Mouse (Mus musculus) lung, adult 18-20 months (tissue): ENCODE measurements around the gene Arpc1b.
"Not testable (repeated sequence)": the region's sequence is repeated elsewhere in the genome, so short reads cannot be mapped to it uniquely, and the experiment has no call there.

Source experiments
- DNase-seq, 2 experiments: peaks; one replicate each; pipeline ENCODE4 v3.0.0; 2022; ENCODE audit warnings: mixed read lengths in 2 of 2

Arpc1b gene

DNA sequence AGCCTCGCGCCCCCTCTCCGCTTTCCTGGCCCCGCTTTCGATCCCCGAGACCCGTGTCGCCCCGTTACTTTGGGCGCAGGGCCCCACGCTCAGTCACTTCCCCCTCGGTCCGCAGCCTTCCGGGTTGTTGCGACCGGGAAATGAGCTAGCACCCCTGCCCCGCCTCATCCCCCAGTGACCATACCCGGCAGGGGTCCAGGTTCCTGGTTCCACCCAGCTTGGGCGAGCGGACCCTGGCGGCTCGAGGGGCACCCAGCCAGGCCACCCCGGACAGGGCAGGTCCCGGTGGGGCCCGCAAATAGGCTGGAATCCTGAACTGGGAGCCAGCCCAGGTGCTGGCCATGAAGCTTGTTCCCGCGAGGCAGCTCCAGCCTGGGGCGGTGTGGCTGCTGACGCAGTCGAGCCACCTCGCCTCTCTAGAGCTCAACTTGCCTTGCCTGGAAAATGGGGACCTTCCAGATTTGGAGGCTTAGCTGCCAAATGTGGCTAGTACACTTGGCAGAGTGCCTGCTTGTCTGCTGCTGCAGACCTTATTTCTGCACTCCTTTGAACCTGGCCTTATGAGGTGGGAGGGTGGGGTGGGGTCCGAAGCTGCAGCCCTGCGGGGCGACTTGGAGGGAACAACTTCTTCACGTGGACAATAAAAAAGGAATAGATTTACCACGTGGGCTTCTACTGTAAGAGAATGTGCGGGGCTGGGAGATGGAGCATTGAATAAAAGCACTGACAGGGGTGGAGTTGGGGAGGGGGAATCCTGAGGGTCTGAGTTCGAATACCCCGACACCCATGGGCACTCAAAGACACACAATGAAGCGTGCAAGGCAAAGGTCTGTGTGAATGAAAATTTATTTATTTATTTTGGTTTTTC, 825 bp downstream of the Arpc1b start:
- DNase-seq = peak; percentile 81 to 83

DNA sequence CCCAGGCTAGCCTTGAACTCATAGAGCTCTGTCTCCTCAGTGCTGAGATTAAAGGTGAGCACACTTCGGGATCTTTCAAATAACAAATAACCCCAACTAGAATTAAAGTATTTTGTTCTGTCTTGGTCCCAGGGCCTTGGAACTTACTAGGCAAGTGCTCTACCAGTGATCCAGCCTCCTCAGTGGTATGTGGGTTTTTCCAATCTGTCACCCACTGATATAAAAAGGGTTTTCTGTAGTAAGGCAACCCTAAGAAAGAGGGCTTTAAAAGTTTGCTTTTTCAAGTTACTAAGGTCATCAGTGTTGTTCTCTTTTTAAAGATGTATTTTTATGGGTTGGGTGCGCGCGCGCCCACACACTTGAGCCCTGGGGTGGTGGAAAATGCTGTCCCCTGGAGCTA, 1.7 kb downstream of the Arpc1b start:
- no peak for DNase-seq

DNA sequence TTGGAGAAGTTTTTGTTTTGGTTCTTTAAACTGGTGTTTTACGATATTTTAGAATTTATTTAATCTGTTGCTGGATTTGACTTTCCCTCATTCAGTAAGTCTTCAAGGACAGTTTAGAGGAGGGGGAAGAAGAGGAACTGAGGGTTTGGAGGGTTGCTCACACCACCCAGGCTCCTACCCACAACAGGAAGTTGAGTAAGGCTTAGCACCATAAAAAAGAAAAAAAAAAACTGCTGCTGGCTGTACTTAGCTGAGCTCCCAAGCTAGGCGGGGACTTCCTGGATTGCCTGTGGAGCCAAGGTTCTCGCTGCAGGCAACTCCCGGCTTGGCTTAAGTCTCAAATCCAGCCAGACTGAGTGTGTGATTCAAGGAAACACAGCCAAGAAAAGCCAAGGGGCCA, 2.3 kb downstream of the Arpc1b start:
- peak; percentile 84 to 87 for DNase-seq

DNA sequence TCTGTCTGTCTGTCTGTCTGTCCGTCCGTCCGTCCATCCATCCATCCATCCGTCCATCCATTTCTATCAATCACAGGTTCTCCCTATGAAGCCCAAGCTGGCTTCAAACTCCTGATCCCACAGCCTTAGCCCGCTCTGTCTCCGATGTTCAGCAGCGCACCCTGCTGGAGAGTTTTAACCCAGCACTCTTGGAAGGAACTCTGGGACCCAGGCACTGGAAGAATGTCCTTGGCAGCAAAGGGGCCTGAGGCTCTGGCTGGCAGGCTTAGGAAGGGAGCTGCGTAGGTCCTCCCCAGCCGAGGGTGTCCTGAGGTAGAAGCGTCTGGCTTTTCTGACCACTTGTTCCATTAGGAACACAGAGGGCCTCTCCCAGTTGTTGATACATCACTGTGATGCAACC, 2.9 kb downstream of the Arpc1b start:
- peak; percentile 77 to 82 for DNase-seq

DNA sequence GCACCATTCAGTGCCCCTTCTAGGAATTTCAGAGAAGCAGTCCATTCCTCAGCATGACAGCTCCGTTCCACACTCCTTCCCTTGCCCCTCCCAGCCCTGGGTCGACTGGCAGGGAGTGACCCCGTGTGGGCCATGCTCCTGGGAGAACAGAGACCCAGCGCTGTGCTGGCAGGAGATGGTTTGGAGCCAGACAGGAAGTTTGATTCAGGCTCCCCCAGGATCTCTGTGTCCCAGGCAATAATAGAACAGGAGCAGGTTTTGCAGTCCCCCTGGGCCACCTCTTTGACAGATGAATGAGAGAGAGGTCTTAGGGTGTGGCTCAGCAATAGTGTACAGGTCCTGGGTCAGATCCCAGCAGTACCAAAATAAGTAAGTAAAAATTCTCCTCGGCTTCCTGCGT, 4.0 kb downstream of the Arpc1b start:
- DNase-seq = peak in 1 of 2 experiments; percentile 40

DNA sequence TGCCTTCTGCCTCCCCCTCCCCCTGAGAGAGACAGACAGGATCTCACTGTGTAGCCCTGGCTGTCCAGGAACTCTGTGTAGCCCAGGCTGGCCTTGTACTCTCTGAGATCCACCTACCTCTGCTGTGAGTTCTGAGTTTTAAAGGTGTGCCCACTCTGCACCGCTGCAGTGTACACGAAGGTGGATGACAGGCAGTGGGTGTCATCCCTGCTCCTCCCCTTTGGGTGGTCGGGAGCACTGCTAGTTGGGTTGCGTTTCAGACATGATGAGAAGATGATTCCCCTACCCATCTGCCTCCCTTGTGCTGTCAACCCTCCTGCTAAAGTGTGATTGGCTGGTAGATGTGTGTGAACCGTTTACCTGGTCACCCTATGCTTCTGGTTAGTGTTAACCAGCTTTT, 4.4 kb downstream of the Arpc1b start:
- DNase-seq = no peak

DNA sequence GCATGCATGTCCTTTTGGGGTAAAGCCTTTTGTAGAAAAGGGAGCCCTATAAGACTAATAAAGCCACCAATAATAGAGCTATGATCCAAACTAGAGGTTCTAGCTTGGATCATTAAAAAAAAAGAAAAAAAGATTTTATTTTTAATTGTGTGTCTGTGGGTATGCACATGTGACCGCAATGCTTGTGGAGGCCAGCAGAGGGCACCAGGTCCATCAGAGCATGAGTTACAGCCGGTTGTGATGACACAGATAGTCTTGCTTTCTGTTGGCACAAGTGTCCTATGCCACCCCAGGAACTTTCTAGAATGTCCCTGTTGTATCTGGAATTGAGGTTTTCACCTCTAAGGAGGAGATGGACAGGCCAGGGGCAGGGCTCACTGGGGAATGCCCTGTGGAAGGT, 5.4 kb downstream of the Arpc1b start:
- DNase-seq = no peak

DNA sequence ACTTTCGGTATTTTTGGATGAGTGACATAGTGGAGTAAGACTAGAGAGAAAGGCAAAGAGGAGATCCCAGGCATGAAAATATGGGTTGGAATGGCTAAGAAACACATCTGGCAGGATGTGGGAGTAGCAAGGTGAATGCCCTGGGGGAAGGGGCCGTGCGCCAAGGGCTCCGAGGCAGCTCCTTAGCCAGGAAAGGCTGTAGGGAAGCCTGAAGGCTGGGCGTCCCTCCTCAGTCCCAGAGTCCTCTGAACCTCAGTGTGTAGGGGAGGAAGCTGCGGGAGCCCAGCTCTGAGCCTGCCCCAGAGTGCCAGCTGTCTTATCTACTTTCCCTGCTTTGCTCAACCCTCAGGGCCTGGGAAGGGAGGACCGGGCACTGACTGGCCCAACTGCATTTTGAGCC, 6.9 kb downstream of the Arpc1b start:
- no peak for DNase-seq

DNA sequence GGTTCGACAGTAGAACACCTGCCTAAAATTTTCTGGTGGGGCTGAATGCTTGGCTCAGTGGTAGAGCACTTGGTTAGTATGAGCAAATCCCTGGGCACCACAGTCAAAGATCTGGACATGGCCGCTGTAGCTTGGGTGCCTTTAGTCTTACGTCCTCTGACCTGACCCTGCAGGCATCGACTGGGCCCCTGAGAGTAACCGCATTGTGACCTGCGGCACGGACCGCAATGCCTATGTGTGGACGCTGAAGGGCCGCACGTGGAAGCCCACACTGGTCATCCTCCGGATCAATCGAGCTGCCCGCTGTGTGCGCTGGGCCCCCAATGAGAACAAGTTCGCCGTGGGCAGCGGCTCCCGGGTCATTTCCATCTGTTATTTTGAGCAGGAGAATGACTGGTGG, 9.4 kb downstream of the Arpc1b start:
- DNase-seq = no peak

DNA sequence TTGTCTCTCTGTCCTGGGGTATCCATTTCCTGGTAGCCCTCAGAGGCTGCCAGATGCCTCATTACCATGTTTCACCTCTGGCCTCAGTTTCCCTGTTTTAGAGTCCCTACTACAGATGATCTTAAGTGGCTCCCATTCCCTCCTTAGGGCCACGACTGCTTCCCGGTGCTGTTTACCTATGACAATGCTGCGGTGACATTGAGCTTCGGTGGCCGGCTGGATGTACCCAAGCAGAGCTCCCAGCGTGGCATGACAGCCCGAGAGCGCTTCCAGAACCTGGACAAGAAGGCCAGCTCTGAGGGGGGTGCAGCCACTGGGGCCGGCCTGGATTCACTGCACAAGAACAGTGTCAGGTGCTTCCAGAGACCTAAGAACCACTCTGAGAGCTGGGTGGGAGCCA, 12.6 kb downstream of the Arpc1b start:
- DNase-seq = no peak

DNA sequence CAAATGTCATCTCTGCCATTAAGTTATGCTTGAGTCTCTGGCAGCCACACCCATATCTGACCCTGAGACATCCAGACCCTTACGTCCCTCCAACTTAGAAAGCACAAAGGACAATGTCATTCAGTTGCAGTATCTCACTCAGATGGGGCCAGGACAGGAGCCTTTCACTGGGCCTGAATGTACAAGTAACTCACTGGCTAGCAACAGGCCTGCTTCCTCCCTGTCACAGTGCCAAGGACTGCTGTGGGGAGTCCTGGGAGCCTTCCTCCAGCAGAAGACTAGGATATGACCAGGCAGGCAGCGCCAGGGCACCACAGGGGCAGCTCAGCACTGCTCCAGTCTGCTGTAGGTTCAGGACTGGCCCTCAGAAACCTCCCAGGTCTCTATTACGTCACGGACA, 15.1 kb downstream of the Arpc1b start:
- no peak for DNase-seq

DNA sequence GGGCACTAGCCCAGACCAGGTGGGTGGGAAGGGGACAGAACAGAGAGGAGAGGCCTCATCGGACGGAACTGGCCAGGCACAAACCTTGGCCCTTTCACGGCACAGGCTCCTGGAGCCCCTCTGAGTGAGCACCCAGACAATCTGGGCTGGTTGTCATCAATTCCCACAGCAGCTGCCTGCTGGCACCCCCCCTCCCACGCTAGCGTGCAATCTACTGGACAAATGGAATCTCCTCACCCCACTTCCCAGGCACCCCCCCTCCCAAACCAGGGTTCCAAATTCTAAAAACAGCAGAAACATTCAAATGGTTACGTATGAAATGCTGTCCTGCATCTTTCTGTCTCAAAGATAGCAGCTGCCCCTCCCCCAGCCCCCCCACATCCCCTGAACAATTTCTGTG, 15.8 kb downstream of the Arpc1b start:
- not testable (repeated sequence) for DNase-seq

DNA sequence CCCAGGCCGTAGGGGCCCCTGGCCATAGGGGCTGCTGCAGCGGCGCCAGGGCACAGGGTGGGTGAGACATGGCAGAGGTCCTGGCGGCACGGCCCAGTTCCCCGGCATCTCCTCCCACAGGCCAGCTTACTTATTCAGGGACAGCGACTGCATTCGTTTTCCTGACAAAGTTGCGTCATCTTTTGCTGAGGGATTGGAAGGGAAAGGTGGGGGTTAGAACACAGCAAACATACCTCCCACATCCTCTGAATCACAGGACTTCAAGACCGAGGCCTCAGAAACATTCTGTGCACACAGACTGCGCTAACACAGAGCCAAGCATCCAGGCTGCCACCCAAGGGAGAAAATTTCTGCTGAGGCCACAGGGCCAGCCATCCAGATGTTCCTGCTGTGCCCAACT, 16.2 kb downstream of the Arpc1b start:
- no peak for DNase-seq

DNA sequence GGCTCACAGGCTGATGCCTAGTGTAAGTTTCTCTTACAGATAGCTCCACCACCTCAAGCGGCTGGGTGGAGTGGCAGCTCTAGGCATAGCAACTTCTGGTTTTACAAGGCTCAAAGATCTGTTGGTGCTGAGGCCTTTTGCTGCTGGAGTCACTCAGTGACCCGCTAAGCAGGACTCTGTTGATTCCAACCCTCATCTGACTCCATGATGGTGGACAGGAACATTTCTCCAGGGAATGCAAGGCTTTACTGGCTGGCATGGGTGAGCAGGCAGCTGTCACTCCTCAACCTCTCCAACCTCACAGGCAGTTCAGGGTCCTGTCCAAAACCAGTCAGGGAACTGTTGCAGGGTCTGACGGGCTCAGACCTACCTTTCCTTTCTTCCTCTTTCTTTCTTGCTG, 17.0 kb downstream of the Arpc1b start:
- DNase-seq = no peak

DNA sequence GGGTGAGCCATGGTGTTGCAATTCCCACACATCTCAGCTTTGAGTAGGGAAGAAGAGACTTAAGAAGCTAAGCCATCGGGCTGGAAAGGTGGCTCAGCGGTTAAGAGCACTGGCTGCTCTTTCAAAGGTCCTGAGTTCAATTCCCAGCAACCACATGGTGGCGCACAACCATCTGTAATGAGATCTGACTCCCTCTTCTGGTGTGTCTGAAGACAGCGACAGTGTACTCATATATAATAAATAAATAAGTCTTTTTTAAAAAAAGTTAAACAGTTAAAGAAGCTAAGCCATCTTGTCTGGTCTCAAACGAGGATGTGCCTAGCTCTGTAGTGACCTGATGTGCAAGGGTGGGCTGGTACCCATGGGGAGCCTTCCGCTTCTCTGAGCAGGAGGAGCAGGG, 19.3 kb downstream of the Arpc1b start:
- not testable (repeated sequence) for DNase-seq

DNA sequence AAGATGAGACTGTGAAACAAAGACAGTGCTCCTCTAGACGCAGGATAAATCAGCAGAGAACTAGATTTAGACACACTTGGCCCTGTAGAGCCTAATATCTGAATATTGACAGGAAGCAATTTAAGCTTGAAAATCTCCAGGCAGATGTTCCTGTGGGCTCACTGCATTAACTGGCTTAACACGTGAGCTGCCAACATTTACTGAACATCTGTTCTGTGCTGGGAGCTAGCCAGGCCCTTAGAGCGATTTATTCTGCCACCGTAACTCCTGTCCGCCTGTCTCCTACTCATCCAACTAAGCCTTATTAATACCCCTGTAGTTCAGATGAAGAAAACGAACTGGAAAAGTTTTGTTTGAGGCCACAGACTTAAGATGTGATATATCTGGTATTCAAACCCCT, 24.8 kb downstream of the Arpc1b start:
- DNase-seq = no peak

DNA sequence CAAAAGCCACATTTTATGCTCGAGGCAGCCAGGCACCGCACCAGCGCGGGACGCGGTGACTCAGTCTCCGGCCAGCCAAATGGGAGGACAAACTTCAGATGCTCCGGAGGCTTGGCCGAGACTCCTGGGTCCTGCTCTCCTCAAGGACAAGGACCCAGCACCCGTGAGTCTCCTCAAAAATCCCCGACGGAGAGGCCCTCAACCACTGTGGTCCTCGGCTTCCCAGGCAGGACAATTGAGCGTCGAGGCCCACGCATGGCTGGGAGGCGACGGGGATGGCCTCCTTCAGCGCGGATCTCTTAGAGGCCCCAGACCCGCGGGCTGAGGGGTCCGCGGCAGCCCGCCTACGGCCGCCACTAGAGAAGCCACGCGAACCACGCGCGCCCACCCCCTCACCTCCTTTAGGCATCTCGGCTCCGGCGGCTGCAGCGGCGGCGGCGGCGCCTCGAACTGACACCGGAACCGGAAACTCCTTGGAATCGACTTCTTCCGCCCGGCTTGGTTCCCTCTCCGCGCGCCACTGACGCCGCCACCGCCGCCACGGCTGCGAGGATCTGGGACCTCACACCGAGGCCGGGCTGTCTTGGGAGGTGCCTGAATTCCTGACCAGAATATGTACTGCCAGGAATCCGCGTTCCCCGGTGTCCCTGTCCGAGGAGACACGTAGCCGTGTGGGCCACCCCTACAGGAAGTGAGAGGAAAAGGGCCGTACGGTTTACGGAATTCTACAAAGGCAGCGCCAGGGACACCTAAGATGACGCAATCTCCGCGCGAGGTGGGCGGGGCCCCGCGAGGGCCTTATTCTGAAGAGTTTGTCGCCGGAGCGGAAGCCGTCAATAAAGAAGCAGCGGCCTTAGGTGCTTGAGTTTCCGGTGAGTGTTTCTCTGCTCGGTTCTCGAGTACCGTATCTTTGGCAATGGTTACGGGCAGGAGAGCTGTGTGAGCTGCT, 25.8 kb downstream of the Arpc1b start, which contains the start of the genes Pdap1 and Bud31:
Gene Pdap1, minus strand, starts transcription at position 668 of the 949 bp plus-strand sequence.
Gene Bud31, plus strand, starts transcription at position 792 of the 949 bp plus-strand sequence.
- peak; percentile 93 to 95 for DNase-seq

DNA sequence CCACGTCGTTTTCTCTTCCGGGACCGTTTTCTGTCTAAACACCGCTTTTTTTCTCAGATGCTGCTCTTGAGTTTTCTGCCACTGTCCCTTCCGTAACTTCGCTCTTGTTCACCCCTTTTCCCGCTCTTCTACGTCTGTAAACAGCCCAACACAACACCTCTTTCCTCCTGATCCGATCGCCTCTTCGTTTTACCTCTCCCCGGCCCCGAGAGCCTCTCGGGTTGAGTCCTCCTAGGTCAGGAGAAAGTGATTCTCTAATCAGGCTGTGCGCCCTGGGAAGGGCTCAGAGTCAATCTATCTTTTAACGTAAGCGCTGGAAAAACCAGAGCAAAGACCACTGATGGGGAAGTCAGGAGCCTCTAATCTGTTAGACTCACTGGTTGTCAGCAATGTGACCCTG, 26.6 kb downstream of the Arpc1b start:
- no peak for DNase-seq

DNA sequence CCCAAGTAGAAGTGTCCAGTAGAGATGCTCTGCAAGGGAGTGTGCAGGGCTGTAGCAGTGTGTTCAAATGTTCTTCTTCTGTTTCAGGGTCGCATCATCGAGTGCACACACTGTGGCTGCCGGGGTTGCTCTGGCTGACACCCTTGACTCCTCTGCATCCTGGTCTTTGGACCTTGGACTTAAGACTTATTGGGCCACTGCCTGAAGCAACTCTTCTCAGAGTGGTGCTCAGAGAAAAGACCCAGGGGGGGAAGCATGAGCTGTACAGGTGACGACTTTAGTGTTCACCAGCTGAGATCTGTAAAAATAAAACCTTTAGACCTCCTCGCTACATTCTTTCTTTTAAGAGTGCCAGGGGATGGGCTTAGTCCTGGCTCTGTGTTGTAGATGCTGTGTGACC, 33.7 kb downstream of the Arpc1b start:
- DNase-seq = no peak

DNA sequence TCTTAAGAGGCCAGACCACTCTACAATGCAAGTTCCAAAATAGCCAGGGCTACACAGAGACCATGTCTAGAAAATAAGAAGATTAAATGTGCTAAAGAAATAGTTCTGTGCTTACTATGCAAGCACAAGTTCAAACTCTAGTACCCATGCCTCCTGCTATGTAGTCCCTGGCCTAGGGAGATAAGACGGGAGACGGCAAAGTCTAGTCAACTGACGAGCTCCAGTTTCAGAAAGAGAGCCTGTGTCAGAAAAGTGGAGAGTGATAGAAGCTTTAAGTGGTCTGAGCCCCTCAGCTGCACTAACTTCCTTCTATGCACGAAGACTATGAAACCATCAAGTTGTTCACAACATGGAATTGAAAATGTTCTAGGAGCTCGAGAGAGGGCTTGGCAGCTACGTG, 35.3 kb downstream of the Arpc1b start:
- DNase-seq = no peak

DNA sequence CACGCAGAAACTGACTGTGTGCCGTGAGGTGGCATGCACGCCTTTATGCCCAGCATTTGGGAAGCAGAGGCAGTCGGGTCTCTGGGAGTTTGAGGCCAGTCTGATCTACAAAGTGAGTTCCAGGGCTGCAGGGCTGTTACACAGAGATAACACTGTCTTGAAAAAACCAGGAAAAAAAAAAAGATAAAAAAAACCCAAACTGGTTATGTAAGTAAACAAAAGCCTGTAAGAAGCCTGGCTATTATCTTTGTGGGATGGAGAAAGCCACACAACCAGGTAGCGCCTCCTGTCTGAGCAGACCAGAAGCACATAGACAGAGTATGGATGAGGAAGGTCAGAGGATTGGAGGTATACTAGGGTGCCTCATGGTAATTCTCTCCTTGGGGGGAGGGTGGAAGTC, 38.7 kb downstream of the Arpc1b start:
- DNase-seq = no peak

DNA sequence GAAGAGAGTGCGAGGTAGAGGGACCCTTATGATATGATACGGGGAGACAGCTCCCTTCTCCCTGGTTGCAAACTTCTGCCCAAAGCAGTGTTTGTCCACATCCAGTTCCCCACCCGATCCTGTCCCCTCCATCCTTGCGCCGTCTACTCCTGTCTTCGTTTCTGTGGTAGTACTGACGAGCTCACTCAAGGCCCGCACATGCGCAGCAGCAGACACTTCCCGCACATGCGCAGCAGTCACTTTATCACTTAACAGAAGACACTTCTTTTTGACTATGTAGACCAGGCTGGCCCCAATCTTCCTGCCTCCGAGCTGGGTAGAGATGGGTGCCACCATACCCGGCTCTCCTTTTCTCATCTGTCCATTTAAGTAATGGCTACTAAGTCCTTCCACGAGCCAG, 47.3 kb downstream of the Arpc1b start:
- DNase-seq = no peak

DNA sequence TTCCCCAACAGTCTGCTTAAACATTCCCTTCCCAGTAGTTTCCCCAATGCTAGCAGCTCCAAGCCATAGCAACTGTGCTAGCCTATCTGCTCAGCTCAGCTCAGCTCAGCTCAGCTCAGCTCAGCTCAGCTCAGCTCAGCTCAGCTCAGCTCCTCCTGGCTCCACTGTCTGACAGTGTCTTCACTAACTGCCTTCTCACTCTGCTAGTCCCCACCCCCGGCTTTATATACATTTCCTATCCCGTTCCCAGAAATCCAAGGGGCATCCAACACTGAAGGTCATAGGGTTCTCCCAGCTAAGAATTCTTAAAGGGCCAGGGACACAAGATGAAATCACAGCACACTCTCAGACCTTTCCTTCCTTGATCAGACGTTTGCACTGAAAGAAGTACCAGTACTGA, 50.7 kb downstream of the Arpc1b start:
- DNase-seq = no peak

DNA sequence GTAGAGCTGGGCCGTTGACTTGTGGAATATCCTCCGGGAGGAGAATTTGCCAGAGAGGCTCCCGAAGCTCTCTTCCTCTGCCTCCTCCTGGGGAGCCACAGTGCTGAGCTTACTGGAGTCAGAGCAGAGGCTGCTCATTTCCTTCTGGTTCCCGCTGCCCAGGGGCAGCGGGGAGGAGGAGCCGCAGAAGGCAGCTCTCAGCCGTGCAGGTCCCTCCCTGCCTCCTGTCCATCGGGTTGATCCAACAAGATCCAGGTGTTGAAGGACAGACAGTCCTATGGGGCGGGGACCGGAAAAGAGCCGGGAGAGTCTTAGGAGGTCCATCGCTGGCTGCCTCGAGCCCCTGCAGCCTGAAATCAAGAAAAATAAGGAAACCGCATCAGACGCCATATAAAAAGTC, 51.2 kb downstream of the Arpc1b start:
- DNase-seq = no peak
